ENCODE assay signal across 29 mouse cellular contexts in genomic region chr3:103743208-103743607, GRCm38 (mm10). TPM values are rescaled to one million over a fixed set of nuclear protein-coding genes. Genes with fewer than 3 reads are reported as not detected.
A peak's percentile ranks its signal among the peaks of the same experiment; 100 is the strongest.
DNase-seq lines count a peak whose midpoint lies in the region; ATAC-seq and TF ChIP-seq lines count a peak whose summit lies in the region.
"Had no signal": no experiment of that assay in that cellular context is flagged by ENCODE, and none has a peak within 500 bp of the region (broad histone marks: within the 10 kb centered on the region; RNA-seq: fewer than 3 reads in every experiment).

No protein-coding gene starts in this region.

- 50% methylated on average over 6 of the region's 6 CpGs for WGBS in spleen, adult 2 months

- no peaks in the 10 kb centered on the region for H3K27me3 ChIP-seq in spleen, adult 2 months (ENCODE audit: control insufficient read depth, insufficient read depth, low read length)
- H3K27me3 ChIP-seq in CH12.LX (replicated peaks) = no peaks in the 10 kb centered on the region
- no peaks in the 10 kb centered on the region for H3K27me3 ChIP-seq in splenic B cell, adult 2 months (ENCODE audit: control insufficient read depth, insufficient read depth, low read length, poor library complexity, severe bottlenecking)
- H3K27me3 ChIP-seq: Patski had no signal

- peaks cover 34% of the 10 kb centered on the region for H3K36me3 ChIP-seq in spleen, adult 2 months (ENCODE audit: control insufficient read depth, insufficient read depth, low read length)
- H3K36me3 ChIP-seq in CH12.LX (replicated peaks in 1 of 2; ENCODE audit: control insufficient read depth in 1 of 2, insufficient read depth in 1 of 2, low read length in 1 of 2) = peaks cover 39 to 61% of the 10 kb centered on the region in 2 experiments
- peaks cover 8% of the 10 kb centered on the region for H3K36me3 ChIP-seq in splenic B cell, adult 2 months (ENCODE audit: control insufficient read depth, insufficient read depth, low read length, poor library complexity, severe bottlenecking)

- TF ChIP-seq EP300 in CH12.LX (IDR thresholded peaks at IDR 0.05; ENCODE audit: low read length) = peak; percentile 74; the same call in 1 of the 2 replicates

- no peaks in the 10 kb centered on the region for H3K9me3 ChIP-seq in CH12.LX (replicated peaks; ENCODE audit: low read length)
- H3K9me3 ChIP-seq: G1E had no signal

- H3K27ac ChIP-seq in spleen, adult 2 months (ENCODE audit: insufficient read depth, low read length) = peak overlapping the region; percentile 45; the same call in 1 of the 2 replicates
- H3K27ac ChIP-seq in CH12.LX (ENCODE audit: insufficient read depth, low read depth) = peak overlapping the region; percentile 84

- H3K79me2 ChIP-seq in CH12.LX (replicated peaks; ENCODE audit: control insufficient read depth, extremely low read depth, insufficient read depth, poor library complexity, severe bottlenecking) = no peaks in the 10 kb centered on the region

- no peak for TF ChIP-seq RAD21 in CH12.LX (IDR thresholded peaks at IDR 0.05; ENCODE audit: low read depth, low read length)

- no peak for TF ChIP-seq CTCF in spleen, adult 2 months (IDR thresholded peaks at IDR 0.05; ENCODE audit: extremely low read depth, insufficient read depth, insufficient read length, insufficient replicate concordance)
- TF ChIP-seq CTCF in CH12.LX (conservative IDR thresholded peaks at IDR 0.05 in 1 of 2, IDR thresholded peaks at IDR 0.05 in 1 of 2; ENCODE audit: low read depth in 2 of 2, low read length in 2 of 2) = no peak

- H3K9ac ChIP-seq in CH12.LX (ENCODE audit: insufficient read depth, low read depth) = peak overlapping the region; percentile 64

- TF ChIP-seq POLR2A in spleen, adult 2 months (IDR thresholded peaks at IDR 0.05; ENCODE audit: low read depth, low read length) = no peak
- TF ChIP-seq POLR2A in CH12.LX (IDR thresholded peaks at IDR 0.05; ENCODE audit: low read depth, low read length) = peak; percentile 46; the same call in 1 of the 2 replicates

- no peak overlapping the region for H3K4me3 ChIP-seq in spleen, adult 2 months (ENCODE audit: extremely low read depth, insufficient read depth, insufficient read length)
- H3K4me3 ChIP-seq in CH12.LX (replicated peaks in 1 of 3; ENCODE audit: low read depth in 2 of 3, low read length in 2 of 3, poor library complexity in 1 of 3) = no peak overlapping the region

- peaks cover 21% of the 10 kb centered on the region for H3K4me1 ChIP-seq in spleen, adult 2 months (ENCODE audit: control insufficient read depth, insufficient read depth, insufficient read length)
- peaks cover 41 to 89% of the 10 kb centered on the region in 2 experiments for H3K4me1 ChIP-seq in CH12.LX (ENCODE audit: control insufficient read depth in 1 of 2, insufficient read depth in 2 of 2)

- DNase-seq in heart, adult 11 months = peak; percentile 15
- no peak for DNase-seq in heart, adult 8-10 months (ENCODE audit: low spot score)
- DNase-seq in spleen, adult 2 months (ENCODE audit: low read depth in 1 of 2, low spot score in 2 of 2) = no peak
- DNase-seq in spleen, postnatal 4 days (ENCODE audit: low spot score in 2 of 2) = no peak
- peak; percentile 64 for DNase-seq in CH12.LX (ENCODE audit: extremely low read depth)
- DNase-seq in splenic B cell, adult 2 months (ENCODE audit: low read depth, low spot score) = peak; percentile 23
- DNase-seq in T-cell, adult 2 months (ENCODE audit: low spot score) = no peak
- DNase-seq: adrenal gland, adult 2 months; adrenal gland, adult 8-10 months; adrenal gland, postnatal 10 days; adrenal gland, postnatal 14 days; adrenal gland, postnatal 25 days; adrenal gland, postnatal 36 days; B cell, adult 2 months; cerebellum, adult 11 months; cerebellum, adult 11-12 months; cerebellum, adult 18-20 months; cerebellum, adult 2 months had no signal

- in situ Hi-C loops in CH12.LX (cut with MboI; ENCODE audit: low pct_ligation_motif_present, low pct_unique_long_range_greater_than_20kb, low sequenced_read_pairs) = no loop called here

- dilution Hi-C loops in CH12.LX (cut with MboI; ENCODE audit: extremely low pct_ligation_motif_present, extremely low pct_unique_long_range_greater_than_20kb, low sequenced_read_pairs) = no loop called here

- ATAC-seq in erythroid progenitor cell, adult 5-6 weeks (replicated peaks; ENCODE audit: low FRiP score, poor library complexity, severe bottlenecking) = no peak
- ATAC-seq: activated CD4-positive, CD25-positive, alpha-beta regulatory T cell, adult 4 months; CD4-positive, CD25-positive, alpha-beta regulatory T cell, adult 4 months; Patski had no signal

- H3K4me2 ChIP-seq in CH12.LX (ENCODE audit: insufficient read depth, low read depth, poor library complexity, severe bottlenecking) = peak overlapping the region; percentile 90

TF ChIP-seq in CH12.LX, 34 proteins besides CTCF, POLR2A, EP300 and RAD21:
- peak; percentile 41; the same call in 1 of the 2 replicates for TF ChIP-seq MEF2A (IDR thresholded peaks at IDR 0.05; ENCODE audit: borderline replicate concordance, low read depth, low read length)
- peak; percentile 38; the same call in 1 of the 2 replicates for TF ChIP-seq TCF12 (IDR thresholded peaks at IDR 0.05; ENCODE audit: low read depth, low read length)
- peak; percentile 48; the same call in 1 of the 2 replicates for TF ChIP-seq IRF4 (IDR thresholded peaks at IDR 0.05; ENCODE audit: low read depth, low read length)
- TF ChIP-seq RCOR1 (conservative IDR thresholded peaks at IDR 0.05; ENCODE audit: low read depth, low read length) = no peak
- no peak for TF ChIP-seq CHD1 (IDR thresholded peaks at IDR 0.05; ENCODE audit: low read depth, low read length)
- peak; percentile 69; the same call in 1 of the 2 replicates for TF ChIP-seq SIN3A (IDR thresholded peaks at IDR 0.05; ENCODE audit: low read length)
- peak; percentile 47 for TF ChIP-seq BHLHE40 (IDR thresholded peaks at IDR 0.05; ENCODE audit: low read depth, low read length)
- peak; percentile 47; the same call in 1 of the 2 replicates for TF ChIP-seq ELF1 (IDR thresholded peaks at IDR 0.05; ENCODE audit: low read depth, low read length)

RNA-seq across cellular contexts. Expression of gene Gm10964, which starts 4.0 kb away (rescaled TPM):
- not detected for total RNA-seq in heart, adult 8-10 months (2022)
- polyA plus RNA-seq in spleen, adult 2 months (2012; rRNA removed) = not detected in 2 replicates
- total RNA-seq in CH12.LX (2012; rRNA removed) (not detected in 2 replicates), CH12.LX (2014; rRNA removed) (not detected in 2 replicates)
- not detected in 2 replicates for polyA plus RNA-seq in CH12.LX (2012; ENCODE audit: insufficient read length, low read depth)
- total RNA-seq in erythroid progenitor cell, adult 5-6 weeks (2015; ENCODE audit: low replicate concordance) = not detected in 2 replicates
- not detected in 2 replicates for total RNA-seq in erythroid progenitor cell, adult 5-6 weeks (2017; ENCODE audit: low replicate concordance)
- total RNA-seq: adrenal gland, adult 18-20 months; adrenal gland, adult 2 months; adrenal gland, adult 8-10 months; adrenal gland, postnatal 10 days; adrenal gland, postnatal 14 days; adrenal gland, postnatal 25 days; adrenal gland, postnatal 36 days; adrenal gland, postnatal 4 days; ES-E14; G1E; MEL had no signal
- polyA plus RNA-seq: activated CD4-positive, CD25-positive, alpha-beta regulatory T cell, adult 4 months; adrenal gland, adult 2 months; brain, embryonic 14.5 days; C2C12; CD4-positive, CD25-positive, alpha-beta regulatory T cell, adult 4 months; cerebellum, adult 2 months; G1E; Patski had no signal

RNA-seq across cellular contexts. Expression of gene Olfml3, which starts 5.4 kb away (rescaled TPM):
- 1 to 10 TPM; 4.4 to 5.2 (median 5.0) TPM for total RNA-seq in heart, adult 8-10 months (2022)
- polyA plus RNA-seq in spleen, adult 2 months (2012; rRNA removed) = 17.9 and 18.2 TPM in 2 replicates
- total RNA-seq in CH12.LX (2012; rRNA removed) = 14.0 and 16.0 TPM in 2 replicates
- 18.3 and 19.7 TPM in 2 replicates for total RNA-seq in CH12.LX (2014; rRNA removed)
- 33.3 and 34.0 TPM in 2 replicates for polyA plus RNA-seq in CH12.LX (2012; ENCODE audit: insufficient read length, low read depth)
- total RNA-seq in erythroid progenitor cell, adult 5-6 weeks (2015; ENCODE audit: low replicate concordance) = 1.4 and 1.7 TPM in 2 replicates
- total RNA-seq in erythroid progenitor cell, adult 5-6 weeks (2017; ENCODE audit: low replicate concordance) = 0.64 and 0.91 TPM in 2 replicates
- polyA plus RNA-seq: G1E had no signal

RNA-seq across cellular contexts. Expression of gene Hipk1, which starts 48.2 kb away (rescaled TPM):
- total RNA-seq in heart, adult 8-10 months (2022) = 100 to 1,000 TPM in 1 of 4 experiments, 10 to 100 TPM in 3; 83.0 to 105 (median 93.9) TPM
- polyA plus RNA-seq in spleen, adult 2 months (2012; rRNA removed) = 72.4 and 84.4 TPM in 2 replicates
- total RNA-seq in CH12.LX (2012; rRNA removed) (32.7 and 36.5 TPM in 2 replicates), CH12.LX (2014; rRNA removed) (25.1 and 26.2 TPM in 2 replicates)
- polyA plus RNA-seq in CH12.LX (2012; ENCODE audit: insufficient read length, low read depth) = 31.1 and 35.9 TPM in 2 replicates
- 303 and 379 TPM in 2 replicates for total RNA-seq in erythroid progenitor cell, adult 5-6 weeks (2015; ENCODE audit: low replicate concordance)
- 286 and 299 TPM in 2 replicates for total RNA-seq in erythroid progenitor cell, adult 5-6 weeks (2017; ENCODE audit: low replicate concordance)

Comparison
In these comparisons a context has a peak if more than half of its experiments do, and no peak if none do; other contexts are left out.
1. DNase-seq: peak in heart, adult 11 months (single experiment), CH12.LX (single experiment) and splenic B cell, adult 2 months (single experiment); none in heart, adult 8-10 months (single experiment), spleen, adult 2 months (0 of 2), spleen, postnatal 4 days (0 of 2) and T-cell, adult 2 months (single experiment).